Mouse (Mus musculus): Measurements from ENCODE around the gene Plekhb1. TPM values are rescaled to one million over a fixed set of nuclear protein-coding genes. Genes with fewer than 3 reads are reported as not detected.

Gene Plekhb1
- polyA plus RNA-seq, 1 experiment, result 4.0 TPM

DNA sequence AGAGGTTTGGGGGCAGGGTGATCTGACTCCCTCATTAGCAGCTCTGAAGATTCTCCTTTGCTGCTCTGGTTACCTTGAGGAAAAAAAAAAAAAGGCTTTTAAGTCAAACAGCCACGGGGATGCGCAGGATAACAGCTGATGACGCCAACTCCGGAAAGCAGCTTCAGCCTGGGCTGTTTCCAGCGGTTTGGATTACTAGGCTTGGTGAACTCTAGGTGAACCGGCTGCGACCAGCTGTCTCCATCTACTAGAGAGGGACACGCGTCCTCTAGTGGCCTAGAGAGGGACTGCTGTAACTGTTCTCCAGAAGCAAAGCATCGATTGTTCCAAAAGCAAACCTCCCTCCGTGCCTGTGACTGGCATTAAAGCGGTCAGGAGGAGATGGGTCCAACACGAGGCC lies 976 bp upstream of the Plekhb1 start:
- no peak overlapping the region for H3K4me3 ChIP-seq (ENCODE audit: low read depth, low read length)
- TF ChIP-seq POLR2A (IDR thresholded peaks at IDR 0.05; ENCODE audit: insufficient read depth, low read length) (no peak), CTCF (IDR thresholded peaks at IDR 0.05; ENCODE audit: low read depth, low read length) (peak; percentile 95), EP300 (IDR thresholded peaks at IDR 0.05; ENCODE audit: insufficient read depth, low read depth, low read length) (peak; percentile 53; the same call in 1 of the 2 replicates)
- H3K9ac ChIP-seq (ENCODE audit: low read depth, poor library complexity, severe bottlenecking), result no peak overlapping the region

DNA sequence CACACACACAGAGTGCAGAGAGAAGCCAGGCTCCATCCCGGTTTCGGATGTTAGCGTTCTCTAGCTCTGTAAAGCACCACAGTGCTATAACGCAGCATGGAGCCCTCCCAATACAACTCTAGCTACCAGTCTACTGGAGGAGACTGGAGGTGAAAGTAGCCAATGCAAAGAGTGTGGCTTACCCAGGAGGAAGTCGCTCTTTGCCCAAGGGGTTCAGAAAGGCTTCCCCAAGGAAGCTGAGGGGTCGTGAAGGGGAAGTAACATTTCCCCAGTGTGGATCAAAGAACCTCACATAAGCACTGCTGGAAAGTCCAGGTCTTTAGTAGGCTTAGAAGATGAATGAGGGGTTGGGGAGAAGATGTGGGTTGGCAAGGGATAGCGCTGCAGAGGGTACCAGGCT lies 950 bp downstream of the Plekhb1 start:
- TF ChIP-seq EP300 (IDR thresholded peaks at IDR 0.05; ENCODE audit: insufficient read depth, low read depth, low read length) (no peak), POLR2A (IDR thresholded peaks at IDR 0.05; ENCODE audit: insufficient read depth, low read length) (no peak), CTCF (IDR thresholded peaks at IDR 0.05; ENCODE audit: low read depth, low read length) (no peak)
- H3K4me1 ChIP-seq (ENCODE audit: control insufficient read depth, insufficient read depth, low read length), result no peaks in the 10 kb centered on the region
- H3K4me3 ChIP-seq (ENCODE audit: low read depth, low read length), result no peak overlapping the region
- H3K9ac ChIP-seq (ENCODE audit: low read depth, poor library complexity, severe bottlenecking), result no peak overlapping the region
- no peaks in the 10 kb centered on the region for H3K36me3 ChIP-seq (ENCODE audit: control insufficient read depth, insufficient read depth, low read length, poor library complexity, severe bottlenecking)
- H3K27ac ChIP-seq (ENCODE audit: insufficient read depth, low read length), result no peak overlapping the region
- H3K9me3 ChIP-seq (replicated peaks; ENCODE audit: control insufficient read depth, insufficient read depth, low read length, poor library complexity, severe bottlenecking), result no peaks in the 10 kb centered on the region
- H3K27me3 ChIP-seq (ENCODE audit: control insufficient read depth, insufficient read depth, low read length, poor library complexity, severe bottlenecking), result no peaks in the 10 kb centered on the region

More for the DNA sequence above, 976 bp upstream of the Plekhb1 start:
- Histone ChIP-seq H3K36me3 (ENCODE audit: control insufficient read depth, insufficient read depth, low read length, poor library complexity, severe bottlenecking) (no peaks in the 10 kb centered on the region), H3K4me1 (ENCODE audit: control insufficient read depth, insufficient read depth, low read length) (no peaks in the 10 kb centered on the region), H3K27ac (ENCODE audit: insufficient read depth, low read length) (0 out of 2 replicates have a peak overlapping the region, but pooled peaks have one; percentile 11), H3K9me3 (replicated peaks; ENCODE audit: control insufficient read depth, insufficient read depth, low read length, poor library complexity, severe bottlenecking) (no peaks in the 10 kb centered on the region), H3K27me3 (ENCODE audit: control insufficient read depth, insufficient read depth, low read length, poor library complexity, severe bottlenecking) (no peaks in the 10 kb centered on the region)

- Histone ChIP-seq H3K9ac (ENCODE audit: low read depth, poor library complexity, severe bottlenecking) (no peak overlapping the region), H3K36me3 (ENCODE audit: control insufficient read depth, insufficient read depth, low read length, poor library complexity, severe bottlenecking) (no peaks in the 10 kb centered on the region), H3K9me3 (replicated peaks; ENCODE audit: control insufficient read depth, insufficient read depth, low read length, poor library complexity, severe bottlenecking) (no peaks in the 10 kb centered on the region), H3K27me3 (ENCODE audit: control insufficient read depth, insufficient read depth, low read length, poor library complexity, severe bottlenecking) (no peaks in the 10 kb centered on the region), H3K4me1 (ENCODE audit: control insufficient read depth, insufficient read depth, low read length) (no peaks in the 10 kb centered on the region), H3K27ac (ENCODE audit: insufficient read depth, low read length) (no peak overlapping the region), H3K4me3 (ENCODE audit: low read depth, low read length) (peak overlapping the region; percentile 61)
- TF ChIP-seq CTCF (IDR thresholded peaks at IDR 0.05; ENCODE audit: low read depth, low read length), result no peak
- TF ChIP-seq EP300 (IDR thresholded peaks at IDR 0.05; ENCODE audit: insufficient read depth, low read depth, low read length), result no peak
- no peak for TF ChIP-seq POLR2A (IDR thresholded peaks at IDR 0.05; ENCODE audit: insufficient read depth, low read length)
These were observed 4.1 kb downstream of the Plekhb1 start for GRCm38 (mm10) chr7:100658093-100658578.

DNA sequence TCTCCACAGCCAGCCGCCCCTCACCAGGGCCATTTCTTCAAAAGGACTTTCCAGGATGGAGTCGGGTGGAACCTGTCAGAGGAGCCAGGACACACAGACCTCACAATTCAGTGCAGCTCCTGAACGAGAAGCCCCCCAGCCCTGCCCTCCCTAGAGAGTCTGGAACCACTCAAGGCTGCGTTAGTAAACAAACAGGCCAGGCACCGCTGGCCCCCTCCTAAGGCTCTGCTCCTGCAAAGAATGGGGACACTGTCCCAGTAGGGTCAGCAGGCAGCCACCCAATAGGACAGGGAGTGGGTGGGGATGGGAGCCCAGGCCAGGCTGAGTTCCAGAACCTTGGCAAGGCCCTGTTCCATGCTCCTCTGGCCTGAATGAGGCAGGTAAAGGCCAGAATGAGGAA lies 5.5 kb downstream of the Plekhb1 start:
- Histone ChIP-seq H3K36me3 (ENCODE audit: control insufficient read depth, insufficient read depth, low read length, poor library complexity, severe bottlenecking) (no peaks in the 10 kb centered on the region), H3K4me1 (ENCODE audit: control insufficient read depth, insufficient read depth, low read length) (no peaks in the 10 kb centered on the region), H3K4me3 (ENCODE audit: low read depth, low read length) (no peak overlapping the region), H3K27ac (ENCODE audit: insufficient read depth, low read length) (no peak overlapping the region), H3K9ac (ENCODE audit: low read depth, poor library complexity, severe bottlenecking) (no peak overlapping the region), H3K9me3 (replicated peaks; ENCODE audit: control insufficient read depth, insufficient read depth, low read length, poor library complexity, severe bottlenecking) (no peaks in the 10 kb centered on the region), H3K27me3 (ENCODE audit: control insufficient read depth, insufficient read depth, low read length, poor library complexity, severe bottlenecking) (no peaks in the 10 kb centered on the region)
- TF ChIP-seq CTCF (IDR thresholded peaks at IDR 0.05; ENCODE audit: low read depth, low read length) (no peak), EP300 (IDR thresholded peaks at IDR 0.05; ENCODE audit: insufficient read depth, low read depth, low read length) (no peak), POLR2A (IDR thresholded peaks at IDR 0.05; ENCODE audit: insufficient read depth, low read length) (no peak)

- Histone ChIP-seq H3K4me1 (ENCODE audit: control insufficient read depth, insufficient read depth, low read length) (no peaks in the 10 kb centered on the region), H3K36me3 (ENCODE audit: control insufficient read depth, insufficient read depth, low read length, poor library complexity, severe bottlenecking) (no peaks in the 10 kb centered on the region), H3K4me3 (ENCODE audit: low read depth, low read length) (no peak overlapping the region), H3K9ac (ENCODE audit: low read depth, poor library complexity, severe bottlenecking) (no peak overlapping the region), H3K27me3 (ENCODE audit: control insufficient read depth, insufficient read depth, low read length, poor library complexity, severe bottlenecking) (no peaks in the 10 kb centered on the region), H3K9me3 (replicated peaks; ENCODE audit: control insufficient read depth, insufficient read depth, low read length, poor library complexity, severe bottlenecking) (no peaks in the 10 kb centered on the region), H3K27ac (ENCODE audit: insufficient read depth, low read length) (no peak overlapping the region)
- no peak for TF ChIP-seq CTCF (IDR thresholded peaks at IDR 0.05; ENCODE audit: low read depth, low read length)
- no peak for TF ChIP-seq POLR2A (IDR thresholded peaks at IDR 0.05; ENCODE audit: insufficient read depth, low read length)
- TF ChIP-seq EP300 (IDR thresholded peaks at IDR 0.05; ENCODE audit: insufficient read depth, low read depth, low read length), result no peak
These were observed 7.8 kb downstream of the Plekhb1 start for GRCm38 (mm10) chr7:100654441-100654840.

DNA sequence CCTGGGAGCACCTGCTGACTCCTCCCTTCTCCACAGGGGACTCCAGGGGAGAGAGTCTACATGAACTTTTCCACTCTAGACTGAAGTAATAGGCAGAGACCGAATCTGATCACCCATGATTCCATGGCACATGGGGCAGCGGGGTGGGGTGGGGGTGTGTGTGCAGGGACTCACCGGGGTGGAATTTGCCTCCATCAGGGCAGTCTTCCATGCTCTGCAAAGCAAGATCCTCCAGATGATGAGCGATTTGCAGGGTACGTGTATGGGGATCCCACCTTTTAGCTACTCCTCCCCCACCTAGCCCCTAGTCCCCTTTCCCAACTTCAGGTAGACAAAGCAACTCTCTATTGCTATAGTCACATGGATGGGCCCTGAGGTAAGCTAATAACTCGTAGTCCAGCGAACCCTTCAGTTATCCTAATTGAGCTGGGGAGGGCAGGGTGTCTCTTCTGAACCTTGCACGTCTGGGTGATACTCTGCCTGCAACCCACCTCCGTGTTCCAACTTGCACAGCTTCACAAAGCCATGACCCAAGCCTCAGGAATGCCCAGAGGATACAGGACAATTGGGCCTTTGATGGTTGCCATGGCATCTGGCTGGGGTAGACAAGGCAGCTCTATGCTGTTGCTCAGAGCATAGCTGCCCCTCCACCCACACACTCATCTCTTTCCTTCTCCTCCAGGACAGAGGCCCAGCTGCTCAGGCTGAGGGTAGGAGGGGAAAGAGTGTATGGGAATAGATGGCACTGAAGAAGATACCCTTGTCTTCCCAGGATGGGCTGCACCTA lies 8.5 kb downstream of the Plekhb1 start:
- Histone ChIP-seq H3K9me3 (replicated peaks; ENCODE audit: control insufficient read depth, insufficient read depth, low read length, poor library complexity, severe bottlenecking) (no peaks in the 10 kb centered on the region), H3K27me3 (ENCODE audit: control insufficient read depth, insufficient read depth, low read length, poor library complexity, severe bottlenecking) (no peaks in the 10 kb centered on the region), H3K27ac (ENCODE audit: insufficient read depth, low read length) (no peak overlapping the region), H3K4me1 (ENCODE audit: control insufficient read depth, insufficient read depth, low read length) (no peaks in the 10 kb centered on the region), H3K4me3 (ENCODE audit: low read depth, low read length) (no peak overlapping the region), H3K36me3 (ENCODE audit: control insufficient read depth, insufficient read depth, low read length, poor library complexity, severe bottlenecking) (no peaks in the 10 kb centered on the region), H3K9ac (ENCODE audit: low read depth, poor library complexity, severe bottlenecking) (no peak overlapping the region)
- TF ChIP-seq EP300 (IDR thresholded peaks at IDR 0.05; ENCODE audit: insufficient read depth, low read depth, low read length) (no peak), CTCF (IDR thresholded peaks at IDR 0.05; ENCODE audit: low read depth, low read length) (no peak), POLR2A (IDR thresholded peaks at IDR 0.05; ENCODE audit: insufficient read depth, low read length) (no peak)

All from ES-Bruce4 (cell line).